Mouse (Mus musculus) embryonic fibroblast, embryonic 13.5 days (primary cell): ENCODE results near the gene Rabggtb.

Experiments used
- CTCF ChIP-seq: IDR thresholded peaks from 2 replicates; pipeline ENCODE4 v1.5.1; 2011; ENCODE audit warnings: mild to moderate bottlenecking, control low read depth, low read length, moderate library complexity, borderline replicate concordance; ENCODE audit not compliant: insufficient read depth
- POLR2A ChIP-seq: IDR thresholded peaks from 2 replicates; pipeline ENCODE4 v1.6.1; 2011; ENCODE audit warnings: low read depth, mild to moderate bottlenecking, control low read depth, low read length, moderate library complexity

- TF ChIP-seq CTCF (no peak), POLR2A (no peak)
These were observed 45.1 kb upstream of the Rabggtb start for GRCm38 (mm10) chr3:153957916-153958315.
